Mouse (Mus musculus): ENCODE measurements around the gene Zfp831.

DNA sequence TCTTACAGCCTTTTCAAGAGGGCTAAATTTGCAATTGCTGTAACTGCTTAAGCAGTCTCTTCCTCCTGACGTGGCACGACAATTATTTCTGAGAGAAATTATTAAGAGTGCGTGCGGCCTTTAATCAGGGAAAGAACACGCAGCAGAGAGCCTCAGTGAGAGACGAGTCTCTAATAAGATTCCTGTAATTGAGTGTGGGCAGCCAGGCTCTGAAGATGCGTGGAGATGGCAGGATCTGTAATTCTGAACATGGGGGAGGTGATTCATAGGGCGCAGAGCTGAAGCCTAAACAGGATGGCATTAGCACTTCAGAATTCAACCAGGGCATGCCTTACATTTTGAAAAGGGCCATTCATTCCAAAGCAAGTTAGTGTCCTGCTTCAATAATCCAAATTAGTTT lies 58.0 kb downstream of the Zfp831 start:
- TF ChIP-seq POLR2A (IDR thresholded peaks at IDR 0.05; ENCODE audit: low read depth, low read length) (no peak), CTCF (IDR thresholded peaks at IDR 0.05; ENCODE audit: extremely low read depth, insufficient read length, insufficient replicate concordance, low read depth, low read length) (no peak)
